Mouse (Mus musculus): ENCODE data around the gene Atp8a2. TPM values are rescaled to one million over a fixed set of nuclear protein-coding genes. Genes with fewer than 3 reads are reported as not detected.

The Atp8a2 gene
- polyA plus RNA-seq, 1 experiment, result not detected

DNA sequence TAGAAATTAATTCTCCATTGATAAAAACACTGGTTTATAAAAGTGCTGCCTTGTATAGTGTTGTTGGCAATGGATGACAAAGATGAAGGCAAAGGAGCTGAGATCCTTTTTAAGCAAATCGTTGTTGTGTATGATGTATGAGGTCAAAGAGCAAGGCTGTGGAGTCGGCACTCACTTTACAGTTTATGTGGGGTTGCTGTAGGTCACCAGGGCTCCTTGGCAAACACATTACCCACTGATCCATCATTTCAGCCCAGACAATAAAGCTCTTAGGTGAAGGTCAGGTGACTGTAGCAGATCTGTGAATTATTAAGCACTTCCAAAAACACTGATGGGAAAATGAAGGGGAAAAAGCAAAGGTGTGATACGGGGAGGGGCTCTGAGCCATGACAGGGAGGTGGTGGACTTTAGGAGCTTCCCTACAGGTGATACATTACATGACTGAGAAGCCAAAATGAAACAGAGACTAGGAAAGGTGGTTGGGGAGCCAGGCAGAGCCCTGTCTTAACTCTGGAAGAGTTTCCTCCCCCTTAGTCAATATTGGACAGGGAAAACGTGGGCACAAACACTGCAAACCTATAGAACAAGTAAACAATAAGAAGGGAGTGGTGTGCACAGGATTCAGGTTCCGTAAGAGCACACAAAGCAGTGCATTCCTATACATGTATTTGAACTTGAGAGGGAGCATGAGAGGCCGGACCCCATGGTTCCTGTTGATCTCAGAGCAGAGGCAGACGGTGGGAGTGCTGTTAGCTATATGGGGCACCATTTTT, 389.3 kb downstream of the Atp8a2 start:
- TF ChIP-seq GATA1 (IDR thresholded peaks at IDR 0.05; ENCODE audit: low read length), result no peak

DNA sequence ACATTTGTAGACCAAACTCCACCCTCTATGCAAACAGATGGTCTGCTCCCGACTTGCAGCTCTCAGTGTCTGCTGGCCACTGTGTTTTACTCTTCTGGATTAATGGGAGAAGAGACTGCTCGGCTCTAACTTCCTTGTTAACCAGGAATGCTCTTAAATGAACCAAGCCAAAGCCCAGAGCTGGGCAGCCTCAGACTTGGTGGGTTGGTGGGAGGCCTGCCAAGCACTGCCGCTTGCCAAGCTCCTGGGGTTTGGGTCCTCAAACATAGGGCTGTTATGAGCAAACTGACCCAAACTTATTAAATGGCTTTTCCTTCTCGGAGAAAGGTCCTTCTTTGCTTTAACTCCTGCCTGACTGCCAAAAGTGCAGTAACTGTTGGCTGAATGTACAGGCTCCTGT, 390.1 kb downstream of the Atp8a2 start:
- no peak for TF ChIP-seq GATA1 (IDR thresholded peaks at IDR 0.05; ENCODE audit: low read length)

DNA sequence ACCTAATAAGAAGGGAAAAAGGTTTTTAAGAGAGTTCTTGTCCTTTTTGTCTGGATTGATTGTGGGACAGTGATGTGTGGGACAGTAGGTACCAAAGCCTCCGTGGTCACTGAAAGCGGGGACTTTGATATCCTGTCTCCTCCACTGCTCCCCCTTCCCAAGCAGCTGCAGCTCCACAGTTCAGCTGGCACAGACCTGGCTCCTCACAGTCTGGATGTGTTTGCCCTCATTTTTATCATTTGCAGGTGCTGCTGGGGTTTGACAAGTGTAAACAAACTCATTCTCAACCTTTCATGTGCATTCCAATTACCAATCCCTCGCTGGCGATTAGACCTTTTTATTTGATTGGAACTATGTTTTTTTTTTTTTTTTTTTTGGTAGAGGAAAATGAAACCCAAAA, 390.8 kb downstream of the Atp8a2 start:
- TF ChIP-seq GATA1 (IDR thresholded peaks at IDR 0.05; ENCODE audit: low read length), result no peak

DNA sequence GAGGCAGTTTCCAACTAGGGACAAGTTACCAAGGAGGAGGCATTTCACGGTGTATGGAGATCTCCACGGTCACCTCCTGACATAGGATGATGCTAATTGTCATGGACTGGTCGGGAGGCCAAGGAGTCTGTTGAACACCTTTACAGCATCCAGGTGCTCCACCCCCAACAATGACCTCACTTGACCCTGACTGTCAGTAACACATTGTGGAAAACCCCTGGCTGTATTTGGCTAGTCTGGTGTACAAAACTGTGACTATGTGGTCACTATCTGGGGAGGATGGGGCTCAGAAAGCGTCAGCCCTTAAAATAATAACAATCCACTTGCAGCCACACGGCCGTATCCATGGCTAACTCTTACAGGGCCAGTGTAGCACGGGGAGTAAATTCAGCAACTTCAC, 391.3 kb downstream of the Atp8a2 start:
- no peak for TF ChIP-seq GATA1 (IDR thresholded peaks at IDR 0.05; ENCODE audit: low read length)

DNA sequence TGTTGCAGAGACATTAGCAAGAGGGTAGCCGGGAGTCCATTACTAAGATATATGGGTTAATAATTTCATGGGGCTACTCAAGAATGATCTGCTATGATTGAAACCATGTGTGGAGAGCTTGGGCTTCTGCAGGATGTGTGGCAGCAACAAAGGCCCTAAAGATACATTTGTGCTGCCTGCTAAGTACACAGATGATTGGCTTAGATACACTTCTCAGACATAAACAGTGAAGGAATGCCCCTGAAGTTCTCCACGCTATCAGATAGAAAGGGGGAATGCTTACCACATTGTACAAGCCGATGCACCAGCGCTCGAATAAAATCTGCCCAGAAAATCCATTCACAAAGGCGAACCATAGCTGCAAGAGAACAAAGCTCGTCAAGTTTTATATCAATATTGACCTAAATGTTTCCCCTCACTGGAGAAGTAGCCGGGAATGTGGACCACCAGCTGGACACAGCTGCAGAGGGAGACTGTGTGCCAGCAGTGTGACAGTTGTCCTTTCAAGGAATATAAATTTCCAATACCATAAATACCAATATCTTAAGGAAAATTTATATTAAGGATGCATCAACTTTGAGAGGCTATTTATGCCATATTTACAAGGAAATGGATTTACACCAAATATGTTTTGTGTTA, 394.9 kb downstream of the Atp8a2 start:
- TF ChIP-seq GATA1 (IDR thresholded peaks at IDR 0.05; ENCODE audit: low read length), result no peak

DNA sequence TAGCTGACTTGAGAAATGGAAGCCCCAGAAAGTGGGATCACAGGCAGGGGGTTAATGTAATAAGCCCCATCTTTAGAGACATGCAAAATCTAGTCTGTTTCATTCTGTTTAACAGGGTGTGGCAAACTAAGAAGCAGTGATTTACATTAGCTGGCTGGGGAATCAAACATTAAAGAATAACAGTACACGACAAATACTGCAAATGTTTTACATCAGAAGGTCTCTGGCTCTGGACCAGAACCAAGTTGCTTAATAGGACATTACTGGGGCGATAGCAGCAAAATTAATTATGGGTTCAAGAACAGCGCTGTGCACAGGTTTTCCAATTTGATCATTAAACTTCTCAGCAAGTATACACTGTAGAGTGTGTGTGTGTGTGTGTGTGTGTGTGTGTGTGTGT, 397.5 kb downstream of the Atp8a2 start:
- no peak for TF ChIP-seq GATA1 (IDR thresholded peaks at IDR 0.05; ENCODE audit: low read length)

DNA sequence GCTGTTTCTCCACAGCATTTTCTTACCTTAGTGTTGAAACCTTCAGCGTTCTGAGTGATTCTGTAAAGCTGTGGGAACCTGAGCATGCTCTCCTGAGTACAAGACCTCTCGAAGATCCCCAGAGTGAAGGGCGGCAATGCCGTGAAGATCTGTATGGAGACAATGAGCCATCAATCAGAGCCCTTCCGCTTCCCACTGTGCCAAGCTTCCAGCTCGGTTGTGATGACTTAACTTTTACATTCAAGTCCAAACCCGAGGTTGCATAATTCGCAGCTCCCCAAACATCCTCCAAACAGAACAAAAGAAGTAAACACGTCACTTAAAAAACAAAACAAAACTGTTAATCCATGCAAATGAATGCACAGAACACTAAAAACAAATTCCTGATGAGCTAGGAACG, 403.1 kb downstream of the Atp8a2 start:
- no peak for TF ChIP-seq GATA1 (IDR thresholded peaks at IDR 0.05; ENCODE audit: low read length)

DNA sequence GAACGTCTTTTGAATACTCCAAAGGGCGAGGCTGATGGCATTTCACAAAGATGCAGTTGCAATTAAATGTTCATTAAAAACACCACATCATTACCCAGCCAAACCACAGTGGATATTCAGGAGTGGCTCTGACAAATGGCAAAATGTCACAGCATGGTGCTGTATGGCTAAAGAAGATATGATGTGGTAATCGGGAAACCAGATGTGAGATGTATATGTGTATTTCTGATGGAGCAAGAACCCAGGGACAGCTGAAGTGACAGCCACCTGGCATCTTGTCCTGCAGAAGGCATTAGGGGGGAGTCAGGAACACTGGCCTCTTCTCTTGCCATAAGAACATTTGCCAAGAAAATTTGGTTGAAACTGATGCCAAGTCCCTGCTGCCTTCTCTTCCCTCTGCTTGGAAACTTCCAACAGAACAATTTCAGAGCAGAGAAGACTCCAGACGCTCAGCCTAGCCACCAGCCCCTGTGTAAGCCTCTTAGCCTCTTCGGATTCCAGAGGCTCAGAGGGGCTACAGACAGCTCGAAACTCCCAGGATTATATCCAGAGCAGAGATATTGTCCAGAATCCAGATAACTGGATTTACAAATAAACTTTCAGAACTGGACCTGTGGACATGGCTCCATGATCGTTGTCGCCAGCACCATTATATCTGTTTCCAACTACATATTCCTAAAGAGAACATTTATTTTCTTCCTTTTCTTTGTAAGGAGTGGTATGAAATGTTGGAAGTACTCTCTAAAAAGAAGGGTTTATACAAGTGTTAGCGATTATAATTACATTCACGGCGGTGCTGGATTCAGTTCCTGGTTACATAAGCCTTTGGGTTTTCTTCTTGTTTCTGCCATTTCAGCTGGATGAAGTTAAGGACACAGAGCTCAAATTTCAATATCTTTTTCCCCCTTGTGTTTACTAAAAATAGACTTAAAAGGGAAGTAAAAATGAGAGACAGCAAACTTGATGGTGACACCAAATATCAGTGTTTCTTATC, 413.3 kb downstream of the Atp8a2 start:
- TF ChIP-seq GATA1 (IDR thresholded peaks at IDR 0.05; ENCODE audit: low read length), result no peak

DNA sequence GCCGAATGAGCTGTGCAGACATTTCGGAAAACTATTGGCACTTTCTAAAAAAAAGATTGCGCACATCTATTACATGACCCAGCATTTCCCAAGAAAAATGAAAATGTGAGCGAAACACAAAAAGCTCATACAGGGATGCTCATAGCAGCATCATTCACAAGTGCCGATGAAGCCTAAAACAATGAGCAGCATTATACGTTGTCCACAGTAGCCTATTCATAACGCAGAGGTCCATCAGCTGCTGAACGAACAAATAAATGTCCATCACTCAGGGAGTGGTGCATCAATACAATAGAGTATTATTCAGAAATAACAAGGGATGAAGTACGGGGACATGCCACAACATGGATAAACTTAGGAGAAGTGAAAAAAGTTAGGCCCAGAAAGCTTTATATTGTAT, 416.6 kb downstream of the Atp8a2 start:
- TF ChIP-seq GATA1 (IDR thresholded peaks at IDR 0.05; ENCODE audit: low read length), result no peak

DNA sequence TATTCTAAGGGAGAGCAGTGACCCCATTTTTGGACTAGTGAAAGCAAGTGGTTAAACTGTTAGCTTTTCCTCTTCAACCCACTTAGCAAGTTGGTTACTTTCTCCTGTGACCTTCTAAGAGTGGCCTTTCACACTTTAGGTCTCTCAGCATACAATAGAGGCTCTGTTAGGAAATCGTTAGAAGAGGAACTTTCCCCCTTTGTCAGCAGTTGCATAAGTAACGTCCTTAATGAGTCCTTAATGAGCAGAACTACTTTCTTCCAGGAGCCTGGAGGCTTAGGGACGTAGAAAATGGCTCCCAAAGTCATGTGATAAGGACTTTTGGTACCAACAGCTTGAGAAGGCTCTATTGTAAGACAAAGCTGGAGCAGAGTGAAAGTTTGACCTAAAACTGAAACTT, 434.8 kb downstream of the Atp8a2 start:
- TF ChIP-seq GATA1 (IDR thresholded peaks at IDR 0.05; ENCODE audit: low read length), result no peak

DNA sequence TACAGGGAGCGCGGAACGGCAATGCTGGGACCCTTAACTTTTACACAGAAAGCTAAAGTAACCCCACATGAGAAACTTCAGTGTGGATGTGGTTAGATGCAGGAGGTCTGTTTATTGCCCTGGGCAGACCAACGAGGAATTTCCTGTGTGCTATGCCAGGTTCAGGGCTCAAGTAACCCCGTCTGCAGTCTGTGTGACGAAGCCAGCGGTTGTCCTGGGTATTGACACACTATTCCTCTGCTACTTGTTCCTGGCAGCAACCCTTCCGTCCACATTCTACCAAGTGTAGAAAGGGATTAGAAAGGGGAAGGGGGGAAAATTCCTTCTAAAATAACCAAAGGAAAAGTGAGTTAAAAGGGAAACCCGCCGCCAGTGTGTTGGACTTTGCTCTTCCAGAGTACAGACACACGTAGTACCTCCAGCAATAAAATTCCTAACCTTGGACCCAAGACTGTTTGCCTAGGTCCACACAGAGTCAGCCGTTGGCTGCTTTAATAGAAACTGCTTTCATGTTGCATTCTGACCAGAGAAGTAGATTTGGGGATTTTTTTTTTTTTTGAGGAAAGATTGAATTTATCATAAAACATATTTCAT, 437.0 kb downstream of the Atp8a2 start:
- no peak for TF ChIP-seq GATA1 (IDR thresholded peaks at IDR 0.05; ENCODE audit: low read length)

DNA sequence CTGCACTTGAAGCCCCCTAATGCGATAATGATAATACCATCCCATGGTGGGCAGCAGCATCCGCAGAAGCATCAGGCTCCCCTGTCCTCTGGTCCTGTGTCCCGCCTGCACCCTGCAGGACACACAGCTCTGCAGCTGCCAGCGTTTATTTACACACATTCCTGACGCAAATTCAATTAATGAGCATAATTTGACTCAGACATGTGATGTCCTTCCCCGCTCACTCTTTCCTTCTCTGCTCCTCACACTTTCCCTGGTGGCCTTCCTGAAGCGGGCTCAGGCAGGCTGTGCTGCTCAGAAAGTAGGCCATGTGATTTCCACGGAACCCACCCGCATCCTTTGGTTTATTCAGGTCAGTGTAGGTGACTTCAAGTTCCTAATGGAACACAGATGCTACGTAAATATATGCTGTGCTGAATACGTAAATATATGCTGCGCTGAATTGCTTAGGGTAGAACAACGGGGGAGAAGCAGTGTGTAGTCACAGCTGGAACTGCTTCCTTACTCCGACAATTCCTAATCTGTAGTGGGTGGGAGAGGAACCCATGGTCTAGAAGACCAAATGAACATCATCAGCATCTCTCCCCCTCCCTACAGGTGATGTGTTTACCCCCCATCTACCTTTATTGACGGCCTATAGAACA, 437.7 kb downstream of the Atp8a2 start:
- TF ChIP-seq GATA1 (IDR thresholded peaks at IDR 0.05; ENCODE audit: low read length), result no peak

DNA sequence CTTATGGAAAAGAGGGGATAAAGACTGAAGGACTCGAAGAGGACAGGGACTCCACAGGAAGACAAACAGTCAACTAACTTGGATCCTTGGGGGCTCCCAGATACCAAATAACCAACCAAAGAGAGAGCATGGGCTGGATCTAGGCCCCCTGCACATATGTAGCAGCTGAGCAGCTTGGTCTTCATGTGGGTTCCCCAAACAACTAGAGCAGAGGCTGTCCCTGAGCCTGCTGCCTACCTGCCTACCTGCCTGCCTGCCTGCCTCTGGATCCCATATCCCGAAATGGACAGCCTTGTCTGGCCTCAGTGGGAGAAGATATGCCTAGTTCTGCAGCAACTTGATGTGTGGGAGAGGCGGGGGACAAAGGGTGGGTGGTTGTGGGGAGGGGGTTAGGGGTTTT, 444.6 kb downstream of the Atp8a2 start:
- no peak for TF ChIP-seq GATA1 (IDR thresholded peaks at IDR 0.05; ENCODE audit: low read length)

DNA sequence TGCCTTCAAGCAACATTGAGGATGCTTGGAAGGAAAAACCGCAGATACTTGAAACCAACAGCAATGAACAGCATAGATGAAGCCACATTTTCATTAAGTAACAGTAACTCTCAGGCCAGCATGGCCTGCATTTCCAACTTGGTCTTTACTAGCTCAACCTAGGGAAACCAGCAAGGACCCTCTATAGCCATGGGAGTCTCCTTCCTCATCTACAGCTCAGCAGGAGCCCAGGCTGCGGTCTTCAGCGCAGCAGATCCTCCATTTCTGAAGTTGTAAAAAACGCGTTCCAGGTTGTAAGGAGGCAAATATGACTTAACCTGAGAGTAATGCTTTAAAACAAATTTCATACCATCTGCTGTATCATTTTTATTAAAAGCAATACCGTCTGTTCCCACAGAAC, 447.0 kb downstream of the Atp8a2 start:
- no peak for TF ChIP-seq GATA1 (IDR thresholded peaks at IDR 0.05; ENCODE audit: low read length)

DNA sequence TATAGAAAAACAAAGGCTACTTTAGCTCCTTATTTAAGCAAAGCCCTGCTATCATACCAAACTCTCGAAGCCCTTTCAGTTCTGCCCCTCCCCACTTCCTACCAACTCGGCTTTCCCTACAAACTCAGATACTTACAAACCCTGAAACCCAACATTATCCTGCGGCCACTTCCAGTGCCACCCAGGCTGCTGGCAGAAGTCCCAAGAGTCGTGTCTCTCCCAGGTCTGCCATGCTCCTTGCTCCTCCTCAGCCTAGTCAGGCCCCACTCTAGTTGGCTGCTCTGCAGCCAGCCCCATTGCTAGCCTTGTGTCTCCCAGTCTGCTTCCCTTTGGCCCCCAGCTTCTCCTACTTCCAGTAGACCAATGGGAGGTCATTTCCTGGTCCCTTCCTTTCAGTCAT, 451.3 kb downstream of the Atp8a2 start:
- no peak for TF ChIP-seq GATA1 (IDR thresholded peaks at IDR 0.05; ENCODE audit: low read length)
